Mouse (Mus musculus): Measurements from ENCODE around the gene Atxn7. TPM values are rescaled to one million over a fixed set of nuclear protein-coding genes. Genes with fewer than 3 reads are reported as not detected.

Atxn7 gene
- total RNA-seq, 1 experiment from 2014 or later, result 36.7 TPM

DNA sequence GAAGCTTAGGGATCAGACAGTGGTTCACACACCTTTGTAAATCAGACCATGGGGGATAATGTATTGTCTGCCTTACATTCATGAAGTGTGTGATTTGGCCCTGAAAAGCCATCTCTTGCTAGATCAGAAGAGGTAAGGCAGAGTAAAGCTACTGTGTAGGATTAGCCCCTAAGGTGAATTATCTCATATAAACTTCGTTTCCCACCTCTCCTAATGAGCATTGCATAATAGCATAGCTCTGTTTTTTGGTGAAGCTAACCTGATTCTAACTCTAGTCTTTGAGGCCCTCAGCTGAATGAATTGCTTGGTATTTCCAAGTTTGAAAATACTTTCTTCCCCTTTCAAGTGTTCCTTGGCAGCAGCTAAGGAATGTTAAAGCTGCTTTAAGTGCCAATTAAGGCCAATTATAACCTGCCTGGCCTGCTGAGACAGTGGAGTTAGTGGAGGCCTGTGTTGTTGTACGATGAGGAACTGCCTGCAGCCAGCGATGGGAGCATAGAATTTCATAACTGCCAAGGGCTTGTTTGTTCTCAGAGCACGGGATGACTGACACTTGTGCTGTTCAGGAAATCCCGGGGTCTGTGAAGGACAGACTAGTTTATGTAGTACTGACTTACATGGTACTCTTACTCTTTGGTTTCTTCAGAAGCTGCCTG, 103.4 kb downstream of the Atxn7 start:
- no peak for DNase-seq

DNA sequence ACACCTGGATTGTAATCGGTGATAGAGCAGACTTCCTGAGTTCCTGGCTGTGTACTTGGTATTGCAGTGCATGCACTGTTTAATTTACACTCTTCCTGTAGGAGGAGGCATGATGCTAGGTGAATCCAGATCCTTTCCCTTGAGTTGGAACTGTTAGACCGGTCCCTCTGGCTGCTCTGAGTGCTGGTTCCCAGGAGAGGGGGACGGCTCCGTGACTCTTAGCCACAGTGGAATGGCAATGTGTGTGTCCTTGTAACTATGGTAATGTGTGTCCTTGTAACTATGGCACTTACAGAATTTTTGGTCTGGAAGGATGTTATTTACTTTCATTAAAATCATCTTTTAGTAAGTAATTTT, 103.9 kb downstream of the Atxn7 start:
- DNase-seq, result peak; percentile 28

DNA sequence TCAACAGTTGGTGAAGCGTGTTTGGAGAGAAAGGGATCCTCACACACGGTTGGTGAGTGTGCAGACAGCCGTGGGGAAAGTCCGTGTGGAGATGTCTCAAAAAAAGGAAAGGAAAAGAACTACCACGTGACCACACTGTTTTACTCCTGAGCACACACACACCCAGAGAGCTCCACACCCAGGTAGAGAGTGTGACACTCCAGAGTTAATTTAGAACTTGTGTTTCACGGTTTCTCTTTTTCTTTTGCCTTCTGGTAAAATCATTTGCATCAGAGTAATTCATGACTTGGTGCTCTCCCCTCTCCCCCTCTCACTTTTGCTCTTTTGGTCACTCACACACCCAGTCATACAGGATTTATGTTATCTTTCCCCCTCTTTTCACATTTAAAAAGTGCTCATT, 105.0 kb downstream of the Atxn7 start:
- DNase-seq, result no peak

DNA sequence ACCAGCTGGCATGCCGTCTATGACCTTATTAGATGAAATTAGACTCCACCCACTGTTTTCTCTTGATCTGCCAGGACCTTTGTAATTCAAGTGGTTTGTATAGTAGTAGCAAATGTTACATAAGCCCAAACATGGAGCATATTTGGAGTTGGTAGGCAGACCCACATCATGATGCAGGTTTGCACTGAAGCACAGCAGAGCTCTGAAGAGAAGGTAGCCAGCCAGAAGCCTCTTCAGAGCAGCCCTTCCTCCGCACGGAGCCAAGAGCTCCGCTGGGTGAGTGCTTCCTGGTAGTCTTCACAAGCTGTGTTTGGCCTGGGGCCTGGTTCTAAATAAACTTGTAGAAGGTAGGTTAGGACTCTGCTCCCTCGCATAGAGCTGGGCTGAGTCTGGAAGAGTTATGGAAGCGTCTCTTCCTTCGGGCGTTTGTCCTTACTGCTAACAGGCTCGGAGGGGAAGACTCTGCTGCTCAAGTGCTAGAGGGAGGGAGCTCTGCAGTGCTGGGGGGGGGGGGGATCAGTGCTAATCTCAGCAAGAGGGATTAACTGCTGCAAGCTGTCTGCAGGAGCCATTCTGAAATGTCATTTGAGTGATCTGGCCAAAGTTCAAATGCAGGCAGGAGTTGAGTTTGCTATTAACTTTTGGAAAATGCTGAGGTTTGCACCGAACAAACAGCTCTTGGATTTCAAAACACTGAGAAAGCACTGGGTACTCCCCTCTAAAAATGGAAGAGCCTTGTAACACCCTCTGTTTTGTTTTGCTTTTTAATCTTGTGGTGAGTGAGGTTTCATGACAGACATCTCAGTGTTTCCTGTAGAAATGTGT, 106.6 kb downstream of the Atxn7 start:
- DNase-seq, result peak; percentile 42

DNA sequence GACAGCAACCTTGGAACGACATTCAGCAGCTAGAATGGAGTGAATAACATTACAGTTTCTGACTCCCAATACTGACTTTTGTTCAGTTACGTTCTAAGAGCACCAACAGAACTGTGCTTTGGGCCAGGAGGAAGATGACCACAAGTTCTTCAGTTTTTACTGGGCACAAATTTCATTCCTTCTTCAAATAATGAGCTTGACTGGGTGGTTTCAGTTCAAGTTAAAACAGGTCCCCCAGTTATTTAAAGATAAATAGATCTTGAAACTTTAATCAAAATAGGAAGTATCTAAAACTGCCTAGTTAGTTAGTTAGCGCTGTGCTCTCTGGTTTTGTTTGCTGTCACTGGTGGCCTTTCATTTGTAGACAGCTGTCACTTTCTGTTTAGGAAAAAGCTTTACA, 107.3 kb downstream of the Atxn7 start:
- DNase-seq, result no peak

DNA sequence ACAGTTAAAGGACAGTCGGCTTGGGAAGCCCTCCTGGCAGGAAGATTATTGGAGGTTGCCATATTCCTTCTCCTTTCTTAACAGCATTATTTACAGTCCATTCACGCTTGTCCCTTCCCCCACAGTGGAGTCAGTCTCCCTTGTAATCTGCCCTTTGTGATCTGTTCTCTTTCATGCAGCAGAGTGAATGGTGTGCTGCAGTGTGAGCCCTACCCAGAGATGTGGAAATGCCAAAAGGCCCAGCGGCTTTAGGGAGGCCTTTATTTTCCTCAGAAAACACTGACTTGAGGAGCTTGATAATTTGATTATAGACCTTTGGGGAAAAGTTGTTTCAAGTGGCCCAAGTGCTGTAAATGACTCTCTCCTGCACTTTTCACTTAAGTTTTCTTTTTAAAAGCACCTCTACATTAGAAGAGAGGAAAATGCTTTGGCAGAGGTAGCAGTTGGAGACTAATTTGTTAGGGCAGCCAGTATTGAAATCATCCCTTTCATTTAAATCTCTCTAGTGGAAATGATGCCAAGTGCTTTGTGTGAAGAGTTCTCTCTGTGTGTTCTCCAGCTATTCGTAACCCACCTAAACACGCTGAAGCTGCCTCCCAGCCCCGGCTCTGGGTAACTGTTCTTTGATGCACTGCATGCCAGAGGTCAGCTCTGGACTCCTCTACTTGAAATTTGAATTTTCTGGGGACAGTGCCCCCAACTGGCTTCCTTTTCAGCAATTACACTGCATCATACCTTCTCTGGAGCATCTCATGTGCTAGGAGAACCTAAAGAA, 109.5 kb downstream of the Atxn7 start:
- no peak for DNase-seq

DNA sequence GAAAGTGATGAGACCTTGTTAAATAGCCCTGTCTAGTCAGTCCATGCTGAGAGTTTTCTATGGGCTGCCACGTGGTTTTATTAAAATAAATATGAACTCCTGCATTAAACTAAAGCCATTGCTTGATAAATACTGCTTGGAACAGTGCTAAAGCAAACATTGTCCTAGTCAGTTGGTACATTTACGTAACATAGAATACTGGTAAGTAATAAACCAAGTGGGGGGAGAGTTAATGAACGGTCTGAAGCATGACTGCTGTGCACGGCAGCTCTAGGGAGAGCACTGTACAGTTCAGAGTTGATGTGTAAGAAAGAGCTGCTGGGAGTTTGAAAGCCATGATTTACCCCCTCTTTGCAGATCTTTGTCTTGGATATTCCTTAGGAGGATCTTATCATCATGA, 110.2 kb downstream of the Atxn7 start:
- DNase-seq, result no peak

DNA sequence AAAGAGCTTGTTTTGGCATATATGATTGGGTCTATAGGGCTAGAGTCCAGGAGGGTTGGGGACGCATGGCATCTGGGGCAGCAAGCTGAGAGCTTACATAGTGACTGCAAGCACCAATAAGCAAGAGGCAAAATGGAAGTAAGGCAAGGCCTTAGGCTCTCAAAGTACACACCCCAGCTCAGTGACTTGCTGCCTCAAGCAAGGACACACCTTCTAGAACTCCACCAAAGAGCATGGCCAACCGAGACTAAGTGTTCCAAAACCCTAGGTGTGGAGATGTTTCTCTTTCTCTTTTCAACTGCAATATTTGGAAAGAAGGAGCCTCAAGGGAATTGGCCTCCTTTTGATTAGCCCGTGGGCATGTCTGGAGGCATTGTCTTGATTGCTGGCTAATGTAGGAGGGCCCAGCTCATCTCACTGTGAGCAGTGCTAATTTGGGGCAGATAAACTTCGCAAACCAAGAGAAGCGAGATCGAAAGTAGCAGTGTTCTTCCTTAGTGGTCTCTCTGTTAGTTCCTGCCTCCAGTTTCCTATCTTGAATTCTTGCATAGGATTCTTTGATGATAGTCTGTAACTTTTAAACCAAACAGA, 119.5 kb downstream of the Atxn7 start:
- no peak for DNase-seq

DNA sequence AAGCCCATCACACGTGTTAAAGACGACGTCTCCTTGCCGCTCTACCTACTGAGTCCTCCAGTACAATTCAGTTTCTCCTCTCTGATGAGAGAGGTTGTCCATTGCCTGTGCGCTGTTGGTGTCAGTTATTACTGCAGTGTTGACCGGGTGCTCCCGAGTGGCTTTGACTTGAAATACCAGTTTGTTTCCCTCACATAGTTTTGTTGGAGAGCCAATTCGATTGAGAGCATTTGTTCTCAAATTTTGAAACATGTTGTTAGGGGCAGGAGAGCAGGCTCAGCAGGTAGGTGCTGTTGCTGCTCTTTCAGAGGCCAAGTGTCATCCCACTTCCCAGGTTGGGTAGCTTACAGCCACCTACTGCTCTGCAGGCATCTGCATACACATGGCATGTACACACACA, 122.6 kb downstream of the Atxn7 start:
- DNase-seq, result no peak

DNA sequence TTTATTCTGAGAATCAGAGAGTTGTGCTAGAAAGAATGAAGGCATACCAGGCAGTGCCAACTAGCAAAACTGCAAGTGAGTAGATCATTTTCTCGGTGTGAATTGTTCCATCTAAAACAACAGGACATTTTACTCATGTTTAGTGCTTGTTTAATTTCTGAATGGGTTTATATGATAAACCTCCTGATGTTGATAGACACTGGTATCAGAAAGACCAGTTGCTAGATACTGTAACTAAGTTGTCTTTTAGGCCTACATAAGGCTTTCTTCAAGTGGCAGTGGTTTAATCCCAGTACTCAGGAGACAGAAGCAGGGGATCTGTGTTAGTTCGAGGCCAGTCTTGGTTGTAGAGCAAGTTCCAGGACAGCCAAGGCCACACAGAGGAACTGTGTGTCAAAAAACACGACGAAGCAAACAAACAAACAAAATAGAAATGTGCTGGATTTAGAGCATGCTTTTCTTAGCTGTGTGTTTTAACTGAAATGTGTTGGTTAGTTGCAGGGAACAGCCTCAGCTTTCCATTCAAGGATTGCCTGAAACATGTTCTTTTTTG, 125.5 kb downstream of the Atxn7 start:
- no peak for DNase-seq

DNA sequence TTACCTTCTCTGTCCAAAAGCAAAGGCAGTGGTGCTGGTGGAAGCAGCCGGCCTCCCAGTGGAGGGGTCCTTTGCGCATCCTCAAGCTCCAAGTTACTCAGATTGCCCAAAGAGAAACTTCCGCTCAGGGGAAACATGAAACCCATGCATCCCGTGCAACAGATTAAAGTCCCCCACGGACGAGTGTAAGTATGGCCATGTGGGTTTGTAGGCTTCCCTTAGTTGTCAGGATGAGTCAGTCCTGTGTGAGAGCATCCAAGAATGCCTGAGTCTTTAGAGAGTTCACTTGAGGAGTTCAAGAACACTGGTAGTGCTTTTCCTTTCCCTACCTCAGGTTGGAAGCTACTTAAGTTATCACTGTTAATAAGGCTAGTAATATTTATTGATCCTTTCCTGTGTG, 126.1 kb downstream of the Atxn7 start:
- no peak for DNase-seq

DNA sequence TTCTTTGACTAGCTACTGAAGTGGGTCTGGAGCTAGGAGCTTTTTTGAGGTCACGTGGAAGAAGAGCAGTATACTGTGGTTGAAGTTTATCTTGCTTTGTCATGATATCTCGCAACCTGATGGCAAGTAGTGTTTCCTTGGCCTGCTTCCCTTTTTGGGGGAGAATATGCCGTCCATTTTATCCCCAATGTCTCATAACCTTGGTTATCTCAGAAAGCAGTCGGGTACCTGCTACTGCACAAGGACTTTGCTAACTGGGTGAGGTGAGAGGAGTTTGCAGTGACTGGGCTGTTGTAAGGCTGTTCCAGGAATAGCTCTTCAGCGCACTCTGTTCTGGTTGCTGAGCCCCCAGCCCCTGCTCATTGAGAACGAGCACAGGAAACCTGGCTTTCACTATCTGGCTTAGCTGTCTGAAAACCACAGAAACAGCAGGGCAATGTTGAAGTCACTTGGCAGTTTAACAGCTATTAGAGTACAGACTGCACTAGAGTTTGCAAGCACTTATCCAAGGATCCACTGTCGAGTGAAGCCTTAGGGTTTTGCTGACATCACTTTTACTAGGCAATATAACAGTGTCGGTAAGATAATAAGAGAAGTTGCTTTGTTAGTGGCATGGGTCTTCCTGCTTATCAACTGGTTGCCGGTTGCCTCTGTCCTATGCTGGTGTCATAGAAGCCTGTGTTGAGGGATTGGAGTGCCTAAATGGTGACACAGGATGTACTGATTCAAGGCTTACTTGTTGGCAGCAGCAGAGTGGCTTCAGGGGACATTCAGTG, 127.0 kb downstream of the Atxn7 start:
- DNase-seq, result no peak

DNA sequence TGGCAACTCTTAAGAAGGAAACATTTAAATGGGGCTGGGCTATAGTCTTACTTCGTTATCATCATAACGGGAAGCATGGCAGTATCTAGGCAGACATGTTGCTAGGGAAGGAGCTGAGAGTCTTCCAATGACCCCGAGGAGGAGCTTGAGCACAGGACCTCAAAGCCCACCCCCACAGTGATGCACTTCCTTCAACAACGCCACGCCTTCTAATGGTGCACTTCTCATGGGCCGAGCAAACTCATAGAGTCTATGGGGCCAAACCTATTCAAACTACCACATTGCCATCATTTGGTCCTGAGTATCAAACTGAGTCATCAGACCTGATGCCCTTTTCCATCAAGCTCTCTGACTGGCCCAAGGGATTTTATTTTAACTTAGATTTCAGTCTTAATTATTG, 129.3 kb downstream of the Atxn7 start:
- DNase-seq, result no peak

DNA sequence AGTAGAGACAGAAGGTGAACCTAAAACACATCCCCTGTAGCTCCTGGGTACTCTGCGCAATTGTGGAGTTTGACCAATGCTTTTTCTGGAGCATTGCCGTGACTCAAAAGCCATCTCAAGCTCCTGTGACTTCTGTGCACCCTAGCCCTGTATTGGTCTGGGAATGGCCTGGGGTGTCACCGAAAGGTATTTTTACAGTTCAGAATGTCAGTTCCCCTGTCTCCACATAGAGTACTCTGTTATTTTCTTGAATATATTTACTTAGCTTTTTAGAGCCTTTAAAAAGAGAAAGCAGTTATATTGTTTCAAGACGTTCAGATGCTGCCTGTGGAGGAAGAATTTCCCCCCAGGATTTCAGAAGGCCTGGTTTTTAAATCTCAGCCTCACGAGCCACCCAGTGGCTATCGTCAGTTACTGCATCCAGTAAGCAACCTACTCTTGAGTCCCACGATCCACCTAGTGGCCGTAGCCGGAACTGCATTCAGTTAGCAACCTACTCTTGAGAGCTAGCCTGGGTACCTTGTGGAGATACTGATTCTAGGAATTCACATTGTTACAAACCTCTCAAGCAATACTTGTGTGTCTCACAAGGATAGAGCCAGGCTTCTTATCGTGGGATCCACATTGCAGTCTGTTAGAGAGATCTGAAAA, 137.2 kb downstream of the Atxn7 start:
- peak; percentile 91 for DNase-seq

DNA sequence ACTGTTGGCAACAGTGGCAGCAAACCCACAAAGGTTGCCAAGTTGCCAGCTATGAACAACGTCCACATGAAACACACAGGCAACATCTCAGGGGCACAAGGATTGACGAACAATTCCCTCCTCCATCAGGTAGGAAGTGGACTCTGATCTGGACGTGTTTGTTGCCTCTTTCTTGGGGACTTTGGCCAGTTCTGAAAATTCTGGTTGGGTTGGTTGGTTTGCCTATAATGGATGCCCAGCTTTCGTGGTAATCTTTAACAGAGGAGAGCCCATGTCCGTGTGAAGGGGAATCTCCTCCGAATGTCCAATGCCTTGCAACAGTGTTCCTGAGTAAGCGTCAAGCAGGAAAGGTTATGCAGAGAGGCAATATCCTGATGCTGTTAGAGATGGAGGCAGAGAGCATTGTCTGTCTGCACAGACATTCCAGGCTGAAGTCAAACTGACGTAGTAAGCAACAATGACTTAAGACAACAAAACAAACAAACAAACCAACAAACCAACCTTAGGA, 139.6 kb downstream of the Atxn7 start:
- DNase-seq, result no peak

DNA sequence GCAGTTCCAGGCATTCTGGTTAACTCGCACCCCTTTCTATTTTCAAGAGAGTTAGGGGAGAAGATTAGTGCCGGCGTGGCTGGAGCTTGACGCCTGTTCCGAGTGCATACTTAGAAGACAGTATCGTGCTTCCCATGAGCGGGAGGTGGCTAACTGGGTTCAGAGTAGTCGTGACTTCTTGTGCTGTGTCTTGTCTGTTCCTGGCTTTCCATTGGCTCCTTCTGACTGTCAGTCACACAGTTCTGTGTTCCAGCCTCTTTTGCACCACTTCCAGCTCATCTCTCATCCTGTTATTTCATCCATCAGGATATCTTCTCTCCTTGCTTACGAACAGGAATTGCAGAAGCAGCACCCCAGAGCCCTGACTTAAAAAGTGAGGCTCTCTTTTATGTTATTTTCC, 140.1 kb downstream of the Atxn7 start:
- no peak for DNase-seq

DNA sequence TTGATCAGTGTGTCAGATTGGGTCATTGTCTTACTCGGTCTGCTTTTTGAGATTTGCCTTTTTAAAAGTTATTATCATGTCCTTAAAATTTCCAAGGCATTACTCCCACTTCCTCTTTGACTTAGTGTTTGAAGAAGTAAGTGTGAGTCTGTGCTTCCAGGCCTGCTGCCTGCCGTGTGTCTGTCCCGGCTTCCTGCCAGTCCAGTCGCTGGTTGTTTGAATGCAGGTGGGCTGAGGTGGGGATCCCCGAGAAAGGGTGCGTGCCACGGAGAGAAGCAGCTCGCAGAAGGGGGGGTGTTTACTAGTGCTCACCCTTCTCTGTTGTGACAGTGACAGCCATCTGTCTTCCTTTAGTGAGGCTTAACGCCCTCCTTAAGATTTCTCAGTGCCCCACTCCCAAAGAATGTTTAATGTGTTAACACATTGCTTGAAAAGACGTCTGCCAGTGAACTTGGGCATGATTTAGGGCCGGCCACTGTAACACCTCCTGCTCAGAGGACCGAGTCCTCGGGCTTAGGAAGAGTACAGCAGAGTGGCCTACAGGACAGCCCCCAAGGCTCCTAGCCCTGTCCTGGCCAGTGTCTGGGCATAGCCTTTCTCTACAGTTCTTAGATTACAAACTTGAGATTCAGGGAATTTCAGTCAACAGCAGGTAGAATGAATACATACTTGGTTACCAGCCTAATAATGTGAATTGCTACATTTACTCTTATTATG, 143.1 kb downstream of the Atxn7 start:
- DNase-seq, result no peak

DNA sequence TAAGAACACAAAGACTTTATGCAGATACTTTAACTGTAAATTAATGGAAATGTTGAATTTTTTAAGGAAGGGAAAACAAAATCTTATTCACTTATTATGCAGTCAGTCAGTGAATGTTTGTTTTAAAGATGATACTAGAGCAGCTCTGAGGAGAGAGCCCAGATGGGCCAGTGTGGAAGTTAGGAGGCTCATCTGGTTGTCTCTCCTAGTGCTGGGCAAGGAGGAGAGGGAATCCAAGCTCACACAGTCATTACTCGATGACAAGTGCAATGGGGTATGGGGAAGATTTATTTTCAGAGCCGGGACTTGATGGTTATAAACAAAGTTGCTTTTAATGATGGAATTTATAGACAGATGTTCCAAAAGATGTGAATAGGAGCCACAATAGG, 143.7 kb downstream of the Atxn7 start:
- no peak for DNase-seq

DNA sequence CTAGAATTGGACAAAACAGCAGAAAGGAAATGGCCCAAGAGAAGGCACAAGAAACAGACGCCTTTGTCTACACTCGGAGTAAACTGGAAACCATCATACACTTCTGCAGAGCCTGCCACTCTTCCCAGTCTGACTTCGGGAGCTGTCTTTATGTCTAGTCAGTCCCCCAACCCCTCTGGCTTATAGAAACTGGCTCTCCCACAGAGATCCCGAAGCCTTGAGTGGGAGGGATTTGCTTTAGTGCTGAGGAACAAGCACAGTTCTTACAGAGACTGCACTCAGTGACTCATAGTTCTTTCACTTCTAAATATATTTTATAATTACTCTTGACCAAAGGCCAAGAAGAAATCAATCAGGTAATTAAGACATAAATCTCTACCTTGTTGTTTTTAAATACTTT, 149.5 kb downstream of the Atxn7 start:
- DNase-seq, result no peak
